Mouse (Mus musculus) cortical plate, adult 2 months (tissue): ENCODE data around the gene Efcab11.

ENCODE experiments used
- CTCF ChIP-seq: fragments of 200-500 bp; IDR thresholded peaks from 2 replicates; pipeline ENCODE4 v1.5.1; 2011; ENCODE audit warnings: mild to moderate bottlenecking, control low read depth, low read length; ENCODE audit not compliant: insufficient read depth; ENCODE audit errors: extremely low read depth
- POLR2A ChIP-seq: fragments of 200-500 bp; IDR thresholded peaks from 2 replicates; pipeline ENCODE4 v1.6.1; 2011; ENCODE audit warnings: mild to moderate bottlenecking, low read length, control low read depth; ENCODE audit not compliant: insufficient read depth; ENCODE audit errors: extremely low read depth

GRCm38 (mm10) chr12:99702248-99702647, 182.0 kb downstream of the Efcab11 start:
- no peak for TF ChIP-seq CTCF
- TF ChIP-seq POLR2A = no peak
